Mouse (Mus musculus): ENCODE results near the gene Sctr.

GRCm38 (mm10) chr1:120054997-120055396 is 48.3 kb downstream of the Sctr start:
- TF ChIP-seq POLR2A (IDR thresholded peaks at IDR 0.05; ENCODE audit: insufficient read depth, low read length) (no peak), CTCF (IDR thresholded peaks at IDR 0.05; ENCODE audit: low read depth, low read length) (no peak), EP300 (IDR thresholded peaks at IDR 0.05; ENCODE audit: insufficient read depth, low read depth, low read length) (no peak)

Measured in ES-Bruce4 (cell line).